Mouse (Mus musculus): ENCODE data around the gene Stx17.

The Stx17 gene

DNA sequence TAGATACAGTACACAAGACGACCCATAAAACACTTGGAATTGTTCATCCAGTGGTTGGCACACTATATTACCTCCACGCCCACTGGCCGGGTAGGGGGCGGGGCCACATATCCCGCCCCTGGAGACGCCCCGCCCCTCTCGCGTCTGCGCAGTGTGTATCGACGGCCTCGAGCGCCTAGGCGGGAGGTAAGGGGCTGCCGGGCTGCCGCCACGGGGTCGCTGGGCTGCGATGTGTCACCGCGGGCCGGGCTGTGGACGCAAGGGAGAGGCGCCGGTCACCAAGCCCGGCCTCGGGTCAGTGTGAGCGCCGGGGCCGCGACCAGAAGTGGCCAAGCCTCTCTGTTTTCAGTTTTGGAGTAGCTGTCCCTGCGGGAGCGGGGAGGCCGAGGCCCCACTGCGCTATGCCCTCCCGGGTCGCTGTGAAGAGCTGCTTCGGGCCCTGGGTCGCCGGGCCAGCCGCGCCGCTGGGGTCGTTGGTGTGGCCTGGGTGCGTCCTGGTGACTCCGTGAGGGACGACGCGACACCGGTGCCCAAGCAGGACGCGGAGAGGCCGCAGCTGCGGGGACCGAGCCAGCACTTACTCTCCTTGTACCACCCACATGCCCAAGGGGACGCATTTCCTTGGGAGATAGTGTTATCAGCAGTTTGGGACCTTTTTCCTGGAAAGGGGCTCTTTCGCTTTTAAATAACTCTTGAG is at the start of gene Stx17:
TSS of gene Stx17 (plus strand) at position 143 of the 697 bp plus-strand sequence.
- peak; percentile 62 to 82 for DNase-seq (ENCODE audit: low spot score in 2 of 2)

DNA sequence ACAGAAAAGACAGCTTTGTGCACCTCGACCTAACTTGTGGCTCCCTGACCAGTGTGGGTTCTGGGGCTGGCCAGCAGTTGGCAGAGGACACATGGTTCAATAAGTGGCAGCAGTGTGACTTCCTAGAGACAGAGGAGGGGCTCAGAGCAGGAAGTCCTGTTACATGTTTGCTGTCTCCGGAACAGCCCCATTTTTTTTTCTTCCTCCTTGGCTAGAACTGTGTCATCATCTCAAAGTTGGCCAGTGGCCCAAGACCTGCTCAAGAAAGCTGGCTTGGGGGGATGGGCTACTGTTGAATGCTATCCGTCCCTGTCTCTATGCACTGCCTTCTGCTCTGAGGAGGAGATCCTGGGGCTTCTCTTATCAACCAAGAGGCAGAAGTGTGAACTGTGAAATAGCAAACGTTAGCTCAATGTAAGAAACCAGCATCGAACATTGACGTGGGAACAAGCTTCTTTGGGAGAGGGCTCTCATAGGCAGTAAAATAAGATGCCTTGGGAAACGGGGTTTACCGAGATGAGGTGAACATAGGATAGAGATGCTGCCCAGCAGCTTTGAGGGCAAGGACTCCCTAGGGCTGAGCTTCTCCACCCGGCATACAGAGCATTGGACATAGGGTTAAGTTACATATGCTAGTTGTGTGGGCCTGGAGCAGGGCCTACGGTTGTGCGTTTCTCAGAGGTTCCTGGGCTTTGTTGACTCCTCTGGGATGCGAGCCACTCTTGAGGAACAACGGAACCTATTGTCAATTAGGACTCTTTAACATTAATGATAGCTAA is 47.8 kb upstream of the Stx17 start:
- DNase-seq (ENCODE audit: low spot score in 2 of 2), result peak in 1 of 2 experiments; percentile 20

DNA sequence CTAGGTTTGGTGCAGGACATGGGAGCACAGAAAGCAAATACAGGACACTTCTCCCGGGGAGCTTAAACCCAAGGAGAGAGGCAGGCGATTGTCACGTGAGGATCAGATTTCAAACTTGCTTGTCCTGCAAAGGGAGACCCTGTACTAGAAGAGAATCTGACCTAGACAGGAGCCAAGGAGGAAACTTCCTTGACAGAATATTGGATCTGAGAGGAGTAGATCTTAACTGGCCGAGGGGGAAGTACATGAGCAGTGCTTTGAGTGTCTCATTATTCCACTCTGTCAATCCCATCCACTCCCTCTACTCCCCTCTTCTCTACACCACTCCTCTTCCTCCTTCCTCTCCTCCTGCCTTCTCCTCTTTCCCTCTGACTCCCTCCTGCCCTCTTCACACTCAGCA is 46.5 kb upstream of the Stx17 start:
- DNase-seq (ENCODE audit: low spot score in 2 of 2), result no peak

DNA sequence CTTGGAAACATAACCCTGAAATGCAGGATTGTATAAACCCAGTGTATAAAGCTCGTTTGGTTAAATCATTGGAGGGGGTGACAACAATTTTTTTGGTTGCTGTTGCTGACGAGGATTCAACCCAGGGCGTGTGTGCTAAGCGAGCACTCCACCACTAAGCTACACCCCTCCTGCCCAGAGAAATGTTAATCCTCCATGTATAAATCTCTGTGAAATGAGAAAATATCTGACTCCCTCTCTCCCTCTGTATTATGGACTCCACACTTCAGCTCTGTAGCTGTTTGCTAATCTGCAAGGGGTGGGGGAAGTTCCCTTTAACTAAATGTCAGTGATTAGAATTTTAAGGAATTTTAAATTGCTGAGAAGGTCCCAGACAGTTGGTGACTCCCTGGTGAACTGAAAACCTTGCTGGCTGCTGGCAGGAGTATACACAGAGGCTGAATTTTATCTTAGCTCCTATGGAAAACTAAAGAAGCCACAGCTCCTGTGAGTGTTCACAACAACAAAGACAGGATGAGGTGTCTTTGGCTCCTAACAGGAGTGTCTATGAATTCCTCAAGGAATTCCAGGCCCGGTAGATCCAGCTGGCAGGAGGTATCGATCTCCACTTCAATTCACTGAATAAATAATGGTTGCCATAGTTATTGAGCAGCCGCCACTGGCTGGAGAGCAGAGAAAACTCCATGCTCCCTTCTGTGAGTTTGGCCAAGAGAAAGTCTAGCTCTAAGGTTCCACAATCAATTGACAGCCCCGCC is 45.3 kb upstream of the Stx17 start:
- DNase-seq (ENCODE audit: low spot score in 2 of 2), result no peak

DNA sequence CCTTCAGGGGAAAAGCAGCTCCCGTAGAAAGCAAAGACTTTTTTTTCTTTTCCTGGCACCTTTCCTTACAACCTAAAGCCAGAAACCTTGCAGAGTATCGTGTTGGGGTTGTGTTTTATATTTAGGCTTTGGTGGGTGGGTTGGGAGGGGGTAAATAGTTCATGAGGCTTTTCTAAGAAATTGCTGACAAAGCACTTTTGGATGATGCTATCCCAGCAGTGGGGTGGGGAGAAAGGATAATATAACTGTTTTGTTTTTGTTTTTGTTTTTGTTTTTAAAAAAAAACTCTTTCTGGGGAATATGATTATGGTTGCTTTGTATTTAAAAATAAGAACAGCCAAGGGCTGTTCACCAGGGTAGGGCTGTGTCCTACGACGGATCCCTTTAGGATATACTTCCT is 41.3 kb upstream of the Stx17 start:
- DNase-seq (ENCODE audit: low spot score in 2 of 2), result no peak

DNA sequence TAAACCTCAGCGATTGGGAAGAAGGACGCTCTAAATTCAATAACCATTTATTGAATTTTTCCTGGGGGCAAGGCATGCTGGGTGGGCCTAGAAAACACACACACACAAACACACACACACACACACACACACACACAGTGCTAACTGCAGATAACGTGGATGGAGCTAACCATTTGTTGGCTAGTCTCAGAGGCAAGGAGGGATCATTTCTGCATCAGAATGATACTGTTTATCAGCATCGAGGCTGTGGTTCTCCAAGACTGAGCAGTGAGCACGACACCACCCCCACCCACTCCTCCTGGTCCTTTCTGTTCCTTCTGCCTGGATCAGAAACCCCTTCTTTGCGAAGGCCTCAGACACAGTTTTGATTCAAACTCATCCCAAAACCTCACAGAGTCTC is 38.1 kb upstream of the Stx17 start:
- DNase-seq (ENCODE audit: low spot score in 2 of 2), result no peak

DNA sequence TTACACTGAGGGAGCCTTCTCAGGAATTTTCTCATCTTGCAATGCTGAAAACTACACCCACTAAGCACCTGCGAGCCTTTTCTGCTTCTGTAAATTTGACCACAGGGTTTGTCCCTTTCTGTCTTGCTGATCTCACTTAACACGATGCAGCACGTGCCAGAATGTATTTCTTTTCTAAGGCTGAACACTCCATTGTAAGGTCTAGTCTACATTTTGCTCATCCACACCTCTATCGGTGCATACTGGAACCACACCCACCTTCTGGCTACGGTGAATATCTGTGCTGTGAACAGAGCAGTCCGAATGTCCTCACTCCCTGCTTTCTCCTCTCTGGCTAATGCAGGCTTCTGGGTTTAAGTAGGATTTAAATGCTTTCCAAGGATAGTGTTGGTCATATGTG is 37.2 kb upstream of the Stx17 start:
- no peak for DNase-seq (ENCODE audit: low spot score in 2 of 2)

DNA sequence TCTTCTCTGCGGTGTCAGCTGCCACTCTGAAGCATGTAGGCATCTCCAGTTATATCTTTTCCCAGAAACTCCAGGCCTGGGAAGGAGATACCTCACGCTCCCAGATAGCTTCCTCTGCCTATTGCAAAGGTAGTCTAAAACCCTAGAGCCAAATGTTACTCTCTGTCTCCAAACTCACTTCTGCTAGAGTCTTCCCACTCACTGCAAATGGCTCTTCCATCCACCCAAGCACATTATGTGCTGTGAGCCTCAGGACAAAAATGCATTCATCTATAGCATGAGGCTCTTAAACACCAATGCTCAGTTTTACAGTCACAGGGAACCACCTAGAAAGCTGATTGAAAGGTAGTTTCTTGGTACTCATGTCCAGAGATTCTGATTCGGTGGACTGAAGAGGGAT is 31.5 kb upstream of the Stx17 start:
- no peak for DNase-seq (ENCODE audit: low spot score in 2 of 2)

DNA sequence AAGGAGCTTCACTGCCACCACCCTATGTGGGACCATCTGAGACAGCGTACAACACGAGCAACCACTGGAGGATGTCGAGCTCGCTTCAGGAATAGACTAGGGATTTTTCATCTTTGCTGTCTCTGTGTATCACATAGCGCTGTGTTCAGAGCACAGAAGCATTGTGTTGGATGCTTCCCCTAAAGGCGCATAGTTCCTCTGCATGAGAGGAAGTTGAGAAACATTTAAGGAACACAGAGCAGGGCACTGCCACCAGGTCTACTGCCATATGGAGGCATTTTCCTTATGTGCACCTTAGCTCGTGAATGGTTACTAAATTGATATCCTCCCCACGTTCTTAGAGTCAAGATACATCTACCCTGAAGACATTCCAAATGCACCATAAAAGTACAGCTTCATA is 24.5 kb upstream of the Stx17 start:
- DNase-seq (ENCODE audit: low spot score in 2 of 2), result no peak

DNA sequence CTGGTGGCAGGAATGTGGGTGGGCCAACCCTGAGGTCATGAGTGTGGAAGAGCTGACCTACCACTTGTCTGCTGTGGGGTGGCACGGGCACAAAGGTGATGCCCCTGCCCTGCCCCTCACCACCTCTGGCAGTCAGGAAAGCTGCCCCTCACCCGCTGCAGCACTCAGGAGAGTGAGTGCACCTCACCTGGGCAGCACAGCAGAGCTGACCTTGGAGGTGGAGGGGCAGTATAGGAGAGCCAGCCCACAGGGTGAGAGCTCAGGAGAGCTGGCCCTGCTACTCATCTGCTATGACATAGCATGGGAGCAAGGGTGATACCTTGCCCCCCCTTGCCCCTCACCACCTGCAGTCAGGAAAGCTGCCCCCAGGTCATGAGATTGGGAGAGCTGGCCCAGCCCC is 22.7 kb upstream of the Stx17 start:
- DNase-seq (ENCODE audit: low spot score in 2 of 2), result no peak

DNA sequence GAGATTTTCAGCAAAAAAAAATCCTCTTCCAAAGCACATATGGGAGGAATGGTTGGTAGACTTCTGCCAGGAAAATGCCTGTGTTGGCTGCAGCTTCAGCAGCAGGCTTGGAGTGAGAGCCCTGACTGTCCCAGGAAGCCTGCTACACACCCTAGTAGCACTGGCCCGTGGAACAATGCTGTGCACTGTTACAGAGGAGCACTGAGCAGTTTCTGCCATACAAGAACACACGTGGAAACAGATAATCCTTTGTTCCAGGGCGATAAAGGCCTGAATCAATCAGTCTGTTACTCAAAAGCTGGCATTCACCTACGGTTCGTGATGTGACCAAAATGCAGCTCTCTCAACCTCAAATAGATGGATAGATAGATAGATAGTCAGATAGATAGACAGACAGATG is 19.3 kb upstream of the Stx17 start:
- no peak for DNase-seq (ENCODE audit: low spot score in 2 of 2)

DNA sequence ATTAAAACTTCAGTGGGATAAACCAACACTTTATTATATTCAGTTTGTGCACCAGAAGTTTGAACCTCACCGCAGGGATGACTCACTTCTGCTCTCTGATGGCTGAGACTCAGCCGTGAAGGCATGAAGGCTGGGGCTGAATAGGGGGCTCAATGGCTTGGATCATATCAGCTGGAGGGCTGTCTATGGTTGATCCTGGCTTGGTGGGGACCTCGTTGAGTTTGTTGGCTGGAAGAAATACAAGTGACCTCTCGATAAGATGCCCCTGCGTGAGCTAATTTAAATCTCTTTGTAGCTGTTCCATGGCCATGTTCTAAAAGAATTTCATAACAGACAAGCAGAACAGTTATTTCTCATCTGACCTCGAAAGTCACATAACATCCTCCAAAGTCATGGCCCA is 17.6 kb upstream of the Stx17 start:
- DNase-seq (ENCODE audit: low spot score in 2 of 2), result no peak

DNA sequence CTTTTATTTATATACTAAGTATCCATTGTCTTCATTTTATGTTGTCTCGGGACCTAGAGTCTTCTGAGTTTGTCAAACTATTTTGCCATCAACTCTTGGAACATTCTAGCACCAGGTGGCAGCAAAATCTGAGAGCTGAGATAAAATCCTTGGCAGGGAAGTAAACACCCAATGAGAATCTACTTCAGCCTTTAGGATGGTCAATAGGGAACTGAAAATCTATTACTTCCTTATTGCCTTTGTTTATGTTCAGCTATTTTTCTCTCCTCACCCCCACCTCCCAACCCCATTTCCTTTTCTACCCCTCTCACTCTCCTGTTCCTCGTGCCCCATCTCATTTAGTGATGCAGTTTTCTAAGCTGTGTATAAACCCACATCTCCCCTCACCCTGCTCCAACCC is 16.1 kb upstream of the Stx17 start:
- no peak for DNase-seq (ENCODE audit: low spot score in 2 of 2)

DNA sequence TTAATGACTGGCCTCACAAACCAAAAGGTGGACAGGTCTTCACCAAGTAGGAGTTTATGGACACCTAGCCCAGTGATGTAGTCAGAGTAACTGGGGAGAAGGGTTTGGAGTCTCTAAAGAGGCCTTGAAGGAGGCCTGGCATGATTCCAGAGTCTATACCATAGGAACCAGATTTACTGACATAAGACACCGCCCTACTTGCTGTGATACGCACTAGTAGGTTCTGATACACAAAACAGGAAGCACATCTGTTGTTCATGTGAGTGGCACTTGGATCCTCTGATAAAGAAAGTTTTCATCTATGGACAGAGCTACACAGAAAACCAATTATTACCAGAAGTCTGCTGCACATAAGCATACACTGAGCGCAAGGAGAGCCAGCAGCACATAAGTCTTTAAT is 14.4 kb upstream of the Stx17 start:
- no peak for DNase-seq (ENCODE audit: low spot score in 2 of 2)

DNA sequence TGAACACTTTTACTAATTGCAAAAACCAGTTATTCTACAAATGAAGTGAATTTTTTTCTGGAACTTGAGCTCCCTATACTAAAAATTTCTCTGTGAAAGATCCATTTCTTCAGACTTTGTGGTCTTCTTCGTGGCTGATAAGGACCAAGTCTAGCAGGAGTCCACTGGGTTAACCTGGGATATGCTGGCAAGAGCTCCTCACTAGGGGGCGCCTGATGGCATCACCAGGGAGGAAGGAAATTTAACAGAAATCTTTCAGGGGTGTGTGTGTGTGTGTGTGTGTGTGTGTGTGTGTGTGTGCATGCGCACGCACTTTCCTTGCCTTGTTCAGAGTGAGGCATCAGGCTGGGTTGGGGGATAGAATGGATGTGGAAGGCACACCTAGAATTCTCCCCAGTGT is 8.5 kb upstream of the Stx17 start:
- DNase-seq (ENCODE audit: low spot score in 2 of 2), result no peak

DNA sequence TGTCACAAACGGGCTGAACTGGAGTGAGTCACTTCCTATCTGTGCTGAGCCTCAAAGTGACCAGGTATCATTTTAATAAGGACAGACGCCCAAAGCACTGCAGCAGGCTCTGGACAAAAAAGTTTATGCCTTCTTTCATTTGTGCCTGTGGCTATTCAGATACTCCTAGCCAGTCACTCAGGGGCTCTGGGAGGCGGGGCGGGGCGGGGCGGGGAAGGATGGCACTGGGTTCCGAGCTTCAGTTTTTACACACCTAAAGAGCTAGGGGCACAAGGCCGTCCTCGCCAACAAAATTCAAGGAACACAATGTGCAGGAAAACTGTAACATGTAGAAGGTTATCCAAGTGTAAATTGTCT is 321 bp upstream of the Stx17 start:
- DNase-seq (ENCODE audit: low spot score in 2 of 2), result no peak

DNA sequence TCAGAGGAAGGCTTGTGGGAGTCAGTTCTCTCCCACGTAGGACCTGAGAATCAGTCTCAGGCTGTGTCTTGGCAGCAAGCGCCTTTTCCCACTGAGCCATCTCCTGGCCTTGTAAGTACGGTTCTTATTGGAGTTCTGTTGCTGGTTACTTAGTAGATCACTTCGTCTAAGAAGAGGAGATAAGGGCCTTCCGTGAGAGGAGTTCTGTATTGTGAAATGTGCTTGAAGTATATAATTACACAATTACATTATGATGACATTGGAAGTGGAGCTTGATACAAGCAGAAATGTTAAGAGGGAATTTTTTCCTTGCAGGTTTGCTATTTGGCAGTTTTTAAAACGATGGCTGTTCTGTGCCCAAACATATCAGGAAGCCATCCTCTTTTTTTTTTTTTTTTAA is 5.6 kb downstream of the Stx17 start:
- no peak for DNase-seq (ENCODE audit: low spot score in 2 of 2)

DNA sequence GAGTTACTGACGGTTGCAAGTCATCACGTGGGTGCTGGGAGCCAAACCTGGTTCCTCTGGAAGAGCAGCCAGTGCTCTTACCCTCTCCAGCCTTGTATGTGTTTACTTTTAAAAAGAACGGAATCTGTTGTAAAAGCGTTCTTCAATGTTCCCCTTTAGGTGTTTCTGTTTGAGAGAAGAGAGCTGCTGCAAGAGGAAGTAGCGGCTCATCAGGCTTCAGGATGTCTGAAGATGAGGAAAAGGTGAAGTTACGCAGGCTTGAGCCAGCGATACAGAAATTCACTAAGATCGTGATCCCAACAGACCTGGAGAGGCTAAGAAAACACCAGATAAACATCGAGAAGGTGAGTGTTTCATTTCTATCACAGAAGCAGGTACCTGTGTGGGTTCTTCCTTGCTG is 6.9 kb downstream of the Stx17 start:
- DNase-seq (ENCODE audit: low spot score in 2 of 2), result no peak

DNA sequence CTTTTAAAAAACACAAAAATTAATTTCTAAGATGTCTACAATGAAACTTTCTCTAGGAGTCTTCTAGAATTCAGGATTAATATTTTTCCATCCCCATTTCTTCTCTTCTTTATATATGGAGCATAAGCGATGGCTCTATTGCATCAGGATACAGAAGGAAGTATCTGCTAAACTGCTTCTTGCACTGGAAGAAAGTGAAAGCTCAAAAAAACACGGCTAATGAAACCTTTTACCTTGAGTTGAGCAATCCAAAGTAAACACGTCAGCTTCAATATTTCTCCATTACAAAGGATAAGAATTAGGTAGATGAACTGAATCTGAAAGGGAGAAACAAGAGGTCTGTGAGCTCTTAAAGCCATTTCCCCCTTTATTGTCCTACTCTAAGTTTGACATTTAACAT is 8.0 kb downstream of the Stx17 start:
- DNase-seq (ENCODE audit: low spot score in 2 of 2), result no peak

DNA sequence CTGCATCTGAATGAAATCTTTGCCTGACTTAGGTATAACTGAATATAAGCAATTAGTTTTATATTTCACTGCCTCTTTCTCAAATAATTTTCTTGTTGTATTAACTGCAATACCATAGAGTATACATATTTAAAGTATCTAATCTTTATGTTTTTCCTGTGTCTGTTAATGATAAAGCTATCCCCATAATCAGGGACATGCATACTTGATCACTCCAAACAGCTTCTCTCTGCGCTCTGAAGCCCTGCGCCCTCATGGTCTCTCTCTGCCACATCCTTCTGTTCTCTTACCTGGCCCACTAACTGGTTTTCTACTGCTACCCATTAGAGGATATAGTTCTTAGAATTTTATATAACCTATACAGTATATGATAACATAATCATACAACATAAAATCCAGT is 24.8 kb downstream of the Stx17 start:
- DNase-seq (ENCODE audit: low spot score in 2 of 2), result no peak

DNA sequence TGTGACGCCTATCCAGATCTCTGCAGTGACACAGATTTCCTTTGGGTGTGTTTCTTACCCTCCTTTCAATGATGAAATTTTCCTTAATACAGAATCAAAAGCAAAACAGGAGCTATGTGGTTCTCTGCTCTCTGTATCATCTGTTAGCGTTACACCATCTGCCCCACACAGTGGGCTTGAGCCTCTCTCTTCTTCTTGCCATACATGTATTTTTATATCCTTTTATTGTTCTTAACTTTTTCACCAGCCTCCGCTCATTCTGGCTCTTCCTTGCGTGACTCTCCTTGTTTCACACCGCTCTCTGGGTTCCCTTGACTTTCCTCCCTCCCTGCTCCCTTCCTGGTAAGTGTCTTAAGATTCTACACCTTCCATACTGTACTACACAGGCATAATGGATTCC is 28.5 kb downstream of the Stx17 start:
- DNase-seq (ENCODE audit: low spot score in 2 of 2), result no peak

DNA sequence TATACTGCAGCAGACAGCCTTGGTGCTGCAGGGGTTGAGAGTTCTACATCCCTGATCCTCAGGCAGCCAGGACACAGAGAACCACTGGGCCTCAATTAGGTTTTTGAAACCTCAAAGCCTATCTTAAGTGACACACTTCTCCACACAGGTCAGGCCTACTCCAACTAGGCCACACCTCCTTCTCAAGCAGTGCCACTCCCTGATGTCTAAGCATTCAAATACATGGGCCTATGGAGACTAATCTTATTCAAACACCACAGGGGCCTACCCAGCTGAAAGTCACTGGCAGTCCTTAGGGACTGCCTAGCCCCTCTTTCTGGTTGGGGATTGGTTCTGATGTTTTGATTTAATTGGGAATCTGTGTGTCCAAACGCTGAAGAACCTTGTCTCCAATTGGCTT is 31.1 kb downstream of the Stx17 start:
- no peak for DNase-seq (ENCODE audit: low spot score in 2 of 2)

DNA sequence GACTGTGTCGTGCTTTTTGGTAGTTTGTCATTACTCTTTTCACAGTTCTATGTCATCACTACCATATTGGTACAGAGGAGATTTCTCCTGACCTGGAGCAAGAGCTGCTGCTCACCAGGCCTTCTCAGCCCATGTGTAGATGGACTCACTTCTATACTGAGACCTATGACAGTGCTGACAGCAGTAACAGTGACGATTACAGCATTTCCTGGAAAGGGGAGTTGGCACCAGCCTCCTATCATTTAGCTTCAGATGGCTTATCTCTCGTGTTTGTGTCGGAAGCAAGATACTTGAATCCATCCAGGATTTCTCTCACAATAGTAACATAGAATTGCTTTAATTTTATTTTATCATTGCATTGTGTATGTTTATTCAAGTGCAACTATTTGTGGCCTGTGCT is 35.7 kb downstream of the Stx17 start:
- DNase-seq (ENCODE audit: low spot score in 2 of 2), result no peak

All from cerebellum, postnatal 4 days (tissue).